ENCODE assay signal across 16 mouse cellular contexts in the genomic region with DNA sequence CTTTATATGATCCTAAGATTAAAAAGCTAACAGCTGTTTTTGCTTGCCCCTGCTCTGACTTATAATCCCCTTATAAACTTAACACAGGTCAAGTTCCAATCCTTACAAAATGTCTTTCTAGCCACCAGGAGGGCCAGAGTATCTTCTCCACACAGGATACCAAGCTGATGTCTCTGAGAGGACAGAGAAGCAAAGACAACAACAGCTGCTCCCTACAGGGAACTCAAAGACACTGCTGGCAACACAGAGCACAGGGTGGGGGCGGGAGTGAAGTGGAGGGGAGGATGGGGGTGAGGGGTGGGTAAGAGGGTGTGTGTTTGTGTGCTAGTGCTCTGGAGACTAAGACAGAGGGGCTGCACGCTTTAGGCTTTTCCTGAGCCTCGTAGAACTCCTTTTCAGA. TPM values are rescaled to one million over a fixed set of nuclear protein-coding genes. Genes with fewer than 3 reads are reported as not detected.
DNase-seq lines count a peak whose midpoint lies in the region; ATAC-seq and TF ChIP-seq lines count a peak whose summit lies in the region.
"Had no signal": no experiment of that assay in that cellular context is flagged by ENCODE, and none has a peak within 500 bp of the region (broad histone marks: within the 10 kb centered on the region; RNA-seq: fewer than 3 reads in every experiment).

No protein-coding gene starts in this region.

- no peaks in the 10 kb centered on the region for H3K27me3 ChIP-seq in heart, embryonic 10.5 days (ENCODE audit: insufficient read depth, poor library complexity, severe bottlenecking)
- H3K27me3 ChIP-seq in liver, postnatal 0 days (ENCODE audit: insufficient read depth, low read length) = no peaks in the 10 kb centered on the region
- no peaks in the 10 kb centered on the region for H3K27me3 ChIP-seq in liver, embryonic 11.5 days (replicated peaks; ENCODE audit: control insufficient read depth, insufficient read depth, low read length)
- no peaks in the 10 kb centered on the region for H3K27me3 ChIP-seq in midbrain, embryonic 15.5 days (replicated peaks)

- WGBS in heart, embryonic 10.5 days = 62% methylated on average over 3 of the region's 3 CpGs
- 70% methylated on average over 3 of the region's 3 CpGs for WGBS in liver, postnatal 0 days (ENCODE audit: insufficient replicate concordance)
- whole genome bisulfite sequencing in liver, embryonic 11.5 days = 59% methylated on average over 3 of the region's 3 CpGs
- 43% methylated on average over 3 of the region's 3 CpGs for WGBS in midbrain, embryonic 15.5 days

- H3K4me2 ChIP-seq in liver, postnatal 0 days (ENCODE audit: low read depth, low read length) = no peak overlapping the region
- no peak overlapping the region for H3K4me2 ChIP-seq in liver, embryonic 11.5 days
- no peak overlapping the region for H3K4me2 ChIP-seq in midbrain, embryonic 15.5 days

- H3K4me1 ChIP-seq in heart, embryonic 10.5 days = peaks cover 54% of the 10 kb centered on the region
- H3K4me1 ChIP-seq in liver, postnatal 0 days (ENCODE audit: insufficient read depth) = peaks cover 16% of the 10 kb centered on the region
- peaks cover 9% of the 10 kb centered on the region; the same call in 1 of the 2 replicates for H3K4me1 ChIP-seq in liver, embryonic 11.5 days (replicated peaks; ENCODE audit: control insufficient read depth, insufficient read depth, low read length)
- H3K4me1 ChIP-seq in midbrain, embryonic 15.5 days = peaks cover 6% of the 10 kb centered on the region

- TF ChIP-seq EP300 in liver, postnatal 0 days (IDR thresholded peaks at IDR 0.05; ENCODE audit: low read depth) = no peak

- H3K36me3 ChIP-seq in heart, embryonic 10.5 days = peaks cover 20% of the 10 kb centered on the region
- H3K36me3 ChIP-seq in liver, postnatal 0 days (replicated peaks; ENCODE audit: insufficient read depth, low read length) = peaks cover 12% of the 10 kb centered on the region
- peaks cover 3% of the 10 kb centered on the region; the same call in 1 of the 2 replicates for H3K36me3 ChIP-seq in liver, embryonic 11.5 days (ENCODE audit: control insufficient read depth, insufficient read depth, low read length)
- 0 out of 2 replicates have a peak, but pooled peaks cover 4% of the 10 kb centered on the region for H3K36me3 ChIP-seq in midbrain, embryonic 15.5 days (replicated peaks)

- H3K9ac ChIP-seq in liver, postnatal 0 days (replicated peaks) = no peak overlapping the region
- H3K9ac ChIP-seq in liver, embryonic 11.5 days (ENCODE audit: low read depth, low read length) = no peak overlapping the region
- no peak overlapping the region for H3K9ac ChIP-seq in midbrain, embryonic 15.5 days
- H3K9ac ChIP-seq: liver, embryonic 14.5 days had no signal

- no peak for ATAC-seq in liver, postnatal 0 days
- no peak for ATAC-seq in liver, embryonic 11.5 days (replicated peaks; ENCODE audit: low FRiP score)
- peak; percentile 37; the same call in 1 of the 2 replicates for ATAC-seq in midbrain, embryonic 15.5 days (replicated peaks)
- ATAC-seq: forebrain, embryonic 14.5 days had no signal

- TF ChIP-seq CTCF in liver, postnatal 0 days (IDR thresholded peaks at IDR 0.05; ENCODE audit: low read depth) = no peak

- peak overlapping the region; percentile 62; the same call in 1 of the 2 replicates for H3K27ac ChIP-seq in heart, embryonic 10.5 days
- H3K27ac ChIP-seq in liver, postnatal 0 days (ENCODE audit: low read depth) = peak overlapping the region; percentile 69
- no peak overlapping the region for H3K27ac ChIP-seq in liver, embryonic 11.5 days (ENCODE audit: low read depth, low read length)
- H3K27ac ChIP-seq in midbrain, embryonic 15.5 days = no peak overlapping the region
- H3K27ac ChIP-seq: liver, embryonic 14.5 days had no signal

- no peaks in the 10 kb centered on the region for H3K9me3 ChIP-seq in heart, embryonic 10.5 days
- H3K9me3 ChIP-seq in liver, postnatal 0 days (ENCODE audit: low read length) = no peaks in the 10 kb centered on the region
- H3K9me3 ChIP-seq in liver, embryonic 11.5 days (ENCODE audit: control insufficient read depth, low read length) = no peaks in the 10 kb centered on the region
- no peaks in the 10 kb centered on the region for H3K9me3 ChIP-seq in midbrain, embryonic 15.5 days

- DNase-seq in heart, embryonic 10.5 days (ENCODE audit: low spot score) = no peak
- no peak for DNase-seq in heart, adult 9 months (ENCODE audit: low spot score in 2 of 2)
- DNase-seq in liver, postnatal 0 days = no peak
- DNase-seq in liver, embryonic 11.5 days (ENCODE audit: low spot score) = no peak
- peak; percentile 48 for DNase-seq in brain, adult 2 months (ENCODE audit: low read depth, low spot score)
- no peak for DNase-seq in right cerebral cortex, adult 18-20 months
- DNase-seq: cerebellum, adult 11-12 months; heart, adult 18-20 months; heart, postnatal 10 days; lung, postnatal 14 days; thymus, postnatal 36 days had no signal

- no peak overlapping the region for H3K4me3 ChIP-seq in heart, embryonic 10.5 days
- H3K4me3 ChIP-seq in liver, postnatal 0 days (ENCODE audit: low read depth, low read length) = no peak overlapping the region
- no peak overlapping the region for H3K4me3 ChIP-seq in liver, embryonic 11.5 days (ENCODE audit: low read depth, low read length)
- no peak overlapping the region for H3K4me3 ChIP-seq in midbrain, embryonic 15.5 days

RNA-seq across cellular contexts. Expression of a gene that starts 14.6 kb away (rescaled TPM):
- polyA plus RNA-seq in heart, embryonic 10.5 days (2016; fragmentation: Nextera tagmentation; extraction: Ambion mirVana) = 4.8 and 6.6 TPM in 2 replicates
- 7.1 and 8.6 TPM in 2 replicates for polyA plus RNA-seq in liver, postnatal 0 days (2015; fragmentation: Nextera tagmentation; extraction: Ambion mirVana)
- polyA plus RNA-seq in liver, embryonic 11.5 days (2014; fragmentation: Nextera tagmentation; extraction: Ambion mirVana) = 5.4 and 6.2 TPM in 2 replicates
- polyA plus RNA-seq in midbrain, embryonic 15.5 days (2015; fragmentation: Nextera tagmentation; extraction: Ambion mirVana) = 9.9 and 10.2 TPM in 2 replicates

RNA-seq across cellular contexts. Expression of a gene that starts 40.6 kb away (rescaled TPM):
- polyA plus RNA-seq in heart, embryonic 10.5 days (2016; fragmentation: Nextera tagmentation; extraction: Ambion mirVana) = 0.06 TPM in 1 of 2 replicates, not detected in the other
- not detected in 2 replicates for polyA plus RNA-seq in liver, postnatal 0 days (2015; fragmentation: Nextera tagmentation; extraction: Ambion mirVana)
- not detected in 2 replicates for polyA plus RNA-seq in liver, embryonic 11.5 days (2014; fragmentation: Nextera tagmentation; extraction: Ambion mirVana)
- 0.29 and 0.30 TPM in 2 replicates for polyA plus RNA-seq in midbrain, embryonic 15.5 days (2015; fragmentation: Nextera tagmentation; extraction: Ambion mirVana)
- polyA plus RNA-seq: kidney, embryonic 16.5 days; spleen, adult 2 months had no signal

Comparison
In these comparisons a context has a peak if more than half of its experiments do, and no peak if none do; other contexts are left out.
1. H3K27ac ChIP-seq: peak in heart, embryonic 10.5 days (single experiment) and liver, postnatal 0 days (single experiment); none in liver, embryonic 11.5 days (single experiment) and midbrain, embryonic 15.5 days (single experiment).